Mouse (Mus musculus) stomach, embryonic 16.5 days (tissue): ENCODE measurements around the gene Gm49366. TPM values are rescaled to one million over a fixed set of nuclear protein-coding genes. Genes with fewer than 3 reads are reported as not detected.
"Not testable (repeated sequence)": the region's sequence is repeated elsewhere in the genome, so short reads cannot be mapped to it uniquely, and the experiment has no call there.

ENCODE experiments used
- ATAC-seq: fragments of 200-750 bp; cut with Nextera tagmentation; 2 replicates; pipeline ENCODE4 v1.8.0; 2017; ENCODE audit warnings: moderate number of reproducible peaks, moderate TSS enrichment; ENCODE audit not compliant: insufficient read depth, low FRiP score
- H3K27ac ChIP-seq: fragments of 300-500 bp; sonication (generic); 2 replicates; pipeline ENCODE4 v1.5.1; 2014; ENCODE audit warnings: low read length
- H3K27me3 ChIP-seq: fragments of 300-500 bp; sonication (generic); 2 replicates; pipeline ENCODE4 v1.6.1; 2014; ENCODE audit warnings: low read length, control low read depth, mixed read lengths; ENCODE audit not compliant: control insufficient read depth, insufficient read depth
- H3K36me3 ChIP-seq: fragments of 300-500 bp; sonication (generic); 2 replicates; pipeline ENCODE4 v1.6.1; 2014; ENCODE audit warnings: low read length; ENCODE audit not compliant: control insufficient read depth, insufficient read depth
- H3K4me1 ChIP-seq: fragments of 300-500 bp; sonication (generic); 2 replicates; pipeline ENCODE4 v1.6.1; 2014; ENCODE audit warnings: low read length, control low read depth, mixed read lengths; ENCODE audit not compliant: control insufficient read depth, insufficient read depth
- H3K4me2 ChIP-seq: fragments of 300-500 bp; sonication (generic); 2 replicates; pipeline ENCODE4 v1.6.1; 2014; ENCODE audit warnings: low read depth, low read length, mixed read lengths
- H3K4me3 ChIP-seq: fragments of 300-500 bp; sonication (generic); replicated peaks from 2 replicates; pipeline ENCODE4 v1.5.1; 2014; ENCODE audit warnings: mild to moderate bottlenecking, low read length
- H3K9ac ChIP-seq: fragments of 300-500 bp; sonication (generic); 2 replicates; pipeline ENCODE4 v1.6.1; 2014; ENCODE audit warnings: low read length
- H3K9me3 ChIP-seq: fragments of 300-500 bp; sonication (generic); replicated peaks from 2 replicates; pipeline ENCODE4 v1.6.1; 2016; ENCODE audit warnings: low read length, control low read depth; ENCODE audit not compliant: control insufficient read depth
- WGBS: fragments of 180-500 bp; shearing (Covaris S2); extraction: QIAGEN DNeasy Blood & Tissue Kit; methylation state at CpG from one replicate; pipeline ENCODE4 v1.1.7; 2014; 5-methylcytosine and 5-hydroxymethylcytosine counted together
- polyA plus RNA-seq: library from polyadenylated mRNA; unstranded; fragments of >200 nt; fragmentation: Nextera tagmentation; extraction: Ambion mirVana; gene quantifications from 2 replicates; pipeline ENCODE4 v1.2.1, GENCODE M21; 2015

Gene Gm49366
- polyA plus RNA-seq, 1 experiment from 2014 or later: not detected

DNA sequence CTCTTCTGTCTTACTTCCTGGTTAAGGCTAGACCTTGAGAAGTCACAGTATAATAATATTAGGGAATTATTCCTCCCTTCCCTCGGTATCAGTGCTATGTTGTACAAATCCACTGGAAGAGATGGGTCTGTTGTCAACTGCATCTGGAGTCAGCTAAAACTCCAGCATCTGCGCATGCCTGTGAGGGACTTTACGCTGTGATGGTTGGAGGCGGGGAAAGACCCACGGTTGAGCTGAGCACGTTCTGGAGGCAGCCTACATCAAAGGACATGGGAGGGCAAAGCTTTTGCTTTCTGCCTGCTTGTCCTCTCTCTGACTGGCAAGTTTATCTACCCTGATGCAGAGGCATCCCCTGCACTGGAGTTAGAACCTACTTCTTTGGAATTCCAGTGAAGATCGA, 12.8 kb upstream of the Gm49366 start:
- no peak overlapping the region for H3K4me3 ChIP-seq
- WGBS: 87% methylated on average over 7 of the region's 7 CpGs

DNA sequence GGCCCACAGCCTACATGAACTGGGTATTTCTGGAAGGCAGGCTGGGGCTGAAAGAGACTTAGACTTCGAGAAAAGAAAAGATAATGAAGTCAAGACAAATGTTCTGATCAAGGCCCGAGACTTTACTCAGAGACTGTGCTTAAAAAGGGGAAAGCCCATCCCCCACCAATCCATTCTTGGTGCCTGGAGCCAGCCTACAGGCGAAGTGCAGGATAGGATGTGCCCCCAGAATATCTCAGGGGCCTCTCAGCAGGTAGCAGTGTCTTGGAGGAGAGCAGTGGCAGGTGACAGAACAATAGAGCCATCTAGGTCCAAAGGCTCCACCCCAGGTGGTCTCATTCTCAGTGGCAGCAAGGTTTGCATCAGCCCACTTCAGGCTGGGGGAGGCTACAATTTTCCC, 10.4 kb upstream of the Gm49366 start:
- 67% methylated on average over 3 of the region's 3 CpGs for WGBS
- H3K9ac ChIP-seq, H3K4me1 ChIP-seq, H3K4me2 ChIP-seq, ATAC-seq, H3K27me3 ChIP-seq, H3K27ac ChIP-seq, H3K36me3 ChIP-seq, H3K9me3 ChIP-seq, H3K4me3 ChIP-seq: not testable (repeated sequence)

More for the DNA sequence above, 12.8 kb upstream of the Gm49366 start:
- no peaks in the 10 kb centered on the region for H3K36me3 ChIP-seq
- no peaks in the 10 kb centered on the region for H3K4me1 ChIP-seq
- H3K9me3 ChIP-seq: no peaks in the 10 kb centered on the region
- no peak for ATAC-seq
- H3K4me2 ChIP-seq: no peak overlapping the region
- no peak overlapping the region for H3K27ac ChIP-seq
- H3K9ac ChIP-seq: no peak overlapping the region
- H3K27me3 ChIP-seq: no peaks in the 10 kb centered on the region

DNA sequence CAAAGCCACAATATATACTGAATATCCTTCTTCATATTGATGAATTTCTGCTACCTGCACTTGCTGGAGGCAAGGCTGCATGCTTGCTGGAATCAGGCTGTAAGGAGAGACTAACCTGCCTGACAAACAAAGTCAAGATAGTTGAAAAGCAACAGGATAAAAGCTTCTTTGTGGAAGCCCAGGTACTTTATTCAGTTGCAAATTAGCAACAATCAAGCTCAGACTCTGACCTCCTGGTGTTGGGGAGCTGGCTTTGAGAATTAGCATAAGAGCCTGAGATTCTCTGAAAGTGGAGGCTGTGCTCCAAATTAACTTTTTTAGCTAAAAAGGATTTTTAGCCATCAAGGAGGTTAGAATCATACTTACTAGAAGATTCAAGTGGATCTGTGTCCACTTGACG, 9.7 kb upstream of the Gm49366 start:
- not testable (repeated sequence) for H3K9ac ChIP-seq, H3K27ac ChIP-seq, ATAC-seq, H3K9me3 ChIP-seq, H3K4me1 ChIP-seq, H3K36me3 ChIP-seq, H3K27me3 ChIP-seq, H3K4me2 ChIP-seq, H3K4me3 ChIP-seq
- 87% methylated on average over 1 of the region's 1 CpGs for WGBS

DNA sequence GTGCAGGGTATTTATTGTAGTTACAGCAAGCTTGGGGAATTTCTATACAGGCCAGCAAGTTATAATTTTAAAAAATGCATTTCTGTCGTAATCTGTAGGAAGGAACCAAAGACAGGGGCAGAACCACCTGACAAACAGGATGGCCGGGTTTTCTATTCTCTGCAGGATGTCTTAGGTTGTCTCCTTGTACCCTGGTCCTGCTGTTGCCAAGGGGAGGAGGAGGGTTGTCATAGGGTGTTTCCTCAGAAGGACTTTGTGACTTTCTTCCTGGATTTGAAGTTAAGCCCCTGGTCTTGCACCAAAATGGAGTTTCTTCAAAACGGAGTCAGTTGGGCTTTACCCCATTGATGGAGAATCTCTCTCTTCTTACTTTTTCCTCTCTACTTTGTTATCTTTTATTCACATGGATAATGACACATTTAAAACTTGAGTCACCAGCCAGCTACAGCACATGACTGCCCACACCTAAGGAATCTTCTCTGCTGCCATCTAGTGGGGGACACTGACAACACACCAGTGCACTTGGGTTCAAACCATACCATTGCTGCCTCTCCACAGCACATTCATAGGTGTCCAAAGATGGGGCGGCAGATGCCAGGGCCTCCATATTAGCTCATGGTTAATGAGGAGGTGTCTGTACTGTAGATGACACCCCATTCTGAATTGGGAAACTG, 7.9 kb upstream of the Gm49366 start:
- no peaks in the 10 kb centered on the region for H3K9me3 ChIP-seq
- H3K27me3 ChIP-seq: no peaks in the 10 kb centered on the region
- no peak overlapping the region for H3K4me2 ChIP-seq
- H3K36me3 ChIP-seq: no peaks in the 10 kb centered on the region
- H3K4me1 ChIP-seq: no peaks in the 10 kb centered on the region
- 58% methylated on average over 4 of the region's 4 CpGs for WGBS
- no peak overlapping the region for H3K9ac ChIP-seq
- ATAC-seq: peak; percentile 69; the same call in 1 of the 2 replicates
- H3K27ac ChIP-seq: no peak overlapping the region
- H3K4me3 ChIP-seq: no peak overlapping the region

DNA sequence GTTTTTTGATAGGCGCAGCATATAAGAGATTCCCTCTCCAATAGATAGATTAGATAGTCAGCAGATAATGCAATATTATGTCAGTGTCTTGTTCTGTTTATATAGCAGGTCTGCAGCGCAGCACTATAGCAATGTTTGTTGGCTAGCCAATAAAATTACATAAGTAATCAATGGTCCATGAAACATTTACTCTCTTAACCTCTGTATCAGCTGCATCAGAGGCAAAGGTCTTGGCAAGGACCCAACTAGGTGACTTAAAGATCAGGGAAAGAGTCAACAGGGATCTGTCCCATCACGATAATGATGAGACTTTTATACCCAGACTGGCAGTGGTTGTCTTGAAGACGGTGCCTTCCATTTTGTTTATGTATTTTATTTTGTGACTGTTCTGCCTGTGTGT, 5.9 kb upstream of the Gm49366 start:
- no peak for ATAC-seq
- WGBS: 80% methylated on average over 4 of the region's 4 CpGs
- Histone ChIP-seq H3K4me3 (no peak overlapping the region), H3K4me2 (no peak overlapping the region), H3K36me3 (no peaks in the 10 kb centered on the region), H3K27ac (no peak overlapping the region), H3K4me1 (no peaks in the 10 kb centered on the region), H3K9me3 (no peaks in the 10 kb centered on the region), H3K9ac (no peak overlapping the region), H3K27me3 (no peaks in the 10 kb centered on the region)

DNA sequence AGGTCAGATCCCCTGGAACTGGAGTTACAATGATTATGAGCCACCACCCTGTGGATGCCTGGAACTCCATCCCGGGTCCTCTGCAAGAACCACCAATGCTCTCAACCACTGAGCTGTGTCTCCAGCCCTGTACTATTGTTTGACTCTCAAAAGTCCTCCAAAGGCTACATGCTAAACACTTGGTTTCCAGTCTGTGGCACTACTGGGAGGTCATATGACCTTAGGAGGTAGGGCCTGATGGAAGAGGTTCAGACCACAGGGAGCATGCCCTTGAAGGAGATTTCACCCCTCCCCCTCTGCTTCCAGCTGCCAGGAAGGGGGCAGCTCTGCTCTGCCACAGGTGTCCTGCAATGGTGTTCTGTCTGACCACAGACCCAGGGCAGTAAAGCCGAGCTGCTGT, 5.4 kb upstream of the Gm49366 start:
- H3K27me3 ChIP-seq, H3K4me1 ChIP-seq, H3K36me3 ChIP-seq, H3K9ac ChIP-seq, H3K4me2 ChIP-seq, H3K9me3 ChIP-seq, H3K4me3 ChIP-seq, ATAC-seq, H3K27ac ChIP-seq: not testable (repeated sequence)
- WGBS: 80% methylated on average over 2 of the region's 2 CpGs

- no peak for ATAC-seq
- Histone ChIP-seq H3K4me2 (no peak overlapping the region), H3K36me3 (no peaks in the 10 kb centered on the region), H3K4me3 (no peak overlapping the region), H3K4me1 (no peaks in the 10 kb centered on the region), H3K27me3 (no peaks in the 10 kb centered on the region), H3K9me3 (no peaks in the 10 kb centered on the region), H3K9ac (no peak overlapping the region), H3K27ac (no peak overlapping the region)
- 35% methylated on average over 4 of the region's 4 CpGs for WGBS
Measured at GRCm38 (mm10) chr12:84034108-84034507, 4.6 kb upstream of the Gm49366 start.

DNA sequence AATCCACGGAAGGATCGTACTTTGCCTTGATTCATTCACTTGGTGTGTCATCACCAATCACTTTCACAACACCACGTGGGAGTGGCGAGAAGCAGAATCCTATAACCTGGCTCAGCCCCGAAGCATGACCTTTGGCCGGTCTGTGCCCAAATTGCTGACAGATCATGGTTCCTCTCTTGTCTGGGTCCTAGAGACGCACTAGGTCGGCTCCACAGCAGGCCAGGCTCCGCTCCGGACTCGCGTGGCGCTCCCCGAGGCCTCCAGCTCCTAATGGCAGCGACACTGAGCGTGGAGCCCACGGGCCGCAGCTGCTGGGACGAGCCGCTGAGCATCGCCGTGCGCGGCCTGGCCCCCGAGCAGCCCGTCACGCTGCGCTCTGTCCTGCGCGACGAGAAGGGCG, 494 bp upstream of the Gm49366 start, which contains the start of gene Acot4:
Acot4 (plus strand) TSS at position 139 of the 400 bp plus-strand sequence.
- WGBS: 7% methylated on average over 25 of the region's 32 CpGs
- not testable (repeated sequence) for H3K9me3 ChIP-seq, H3K27me3 ChIP-seq, H3K4me1 ChIP-seq, H3K36me3 ChIP-seq, H3K27ac ChIP-seq
- Histone ChIP-seq H3K4me2 (peak within 1 kb of the TSS; percentile 65), H3K4me3 (peak within 1 kb of the TSS; percentile 50), H3K9ac (peak within 1 kb of the TSS; percentile 73)
- ATAC-seq: peak; percentile 40; the same call in 1 of the 2 replicates

DNA sequence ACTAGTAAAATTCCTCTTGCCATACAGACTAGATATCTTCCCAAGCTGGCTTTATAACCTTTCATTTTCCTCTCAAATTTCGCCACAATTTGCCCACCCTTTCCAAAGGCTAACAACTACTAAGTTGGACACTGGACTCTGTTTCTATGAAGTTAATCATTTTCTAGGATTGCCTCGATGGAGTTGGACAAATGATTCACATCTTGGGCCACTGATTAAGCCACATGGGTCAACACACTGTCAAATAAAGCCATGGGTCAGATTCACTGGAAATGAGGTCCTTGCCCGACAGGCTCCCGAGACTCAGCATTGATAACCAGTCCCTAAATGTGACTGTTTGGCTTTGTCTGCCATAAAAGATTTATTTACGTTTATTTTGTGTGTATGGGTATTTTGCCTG, 3.5 kb downstream of the Gm49366 start:
- Histone ChIP-seq H3K9ac (no peak overlapping the region), H3K36me3 (no peaks in the 10 kb centered on the region), H3K27ac (no peak overlapping the region), H3K4me3 (no peak overlapping the region), H3K4me2 (no peak overlapping the region), H3K27me3 (no peaks in the 10 kb centered on the region), H3K9me3 (no peaks in the 10 kb centered on the region), H3K4me1 (no peaks in the 10 kb centered on the region)
- WGBS: 71% methylated on average over 5 of the region's 5 CpGs
- no peak for ATAC-seq
